Comparison of ENCODE assay signal across 27 mouse cellular contexts in the genomic region with DNA sequence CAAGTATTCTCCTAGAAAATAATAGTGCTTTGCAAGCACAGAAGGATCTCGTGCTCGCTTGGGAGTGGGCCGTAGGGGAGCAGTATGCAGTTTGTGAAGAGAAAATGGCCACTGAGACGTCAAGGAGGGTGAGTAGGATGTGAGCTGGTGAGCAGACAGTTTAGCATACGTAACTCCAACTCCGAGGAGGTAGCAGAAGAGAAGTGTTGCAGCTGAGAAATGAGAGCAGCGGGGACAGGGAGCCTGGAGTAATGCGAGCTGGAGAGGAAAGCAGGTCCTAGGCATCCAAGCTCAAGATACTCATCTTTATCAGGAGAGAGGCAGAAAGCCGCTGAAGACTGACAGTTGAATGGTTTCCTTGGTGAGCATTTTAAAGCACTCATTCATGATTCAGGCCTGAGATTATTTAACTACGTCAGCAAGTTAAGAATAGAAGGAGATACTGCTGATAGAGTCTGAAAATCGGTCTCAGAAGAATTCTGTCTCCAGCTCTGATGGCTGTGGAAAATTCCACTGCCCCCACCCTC.
DNase-seq lines count a peak whose midpoint lies in the region; ATAC-seq and TF ChIP-seq lines count a peak whose summit lies in the region.
"Had no signal": no experiment of that assay in that cellular context is flagged by ENCODE, and none has a peak within 500 bp of the region (broad histone marks: within the 10 kb centered on the region; RNA-seq: fewer than 3 reads in every experiment).

No protein-coding gene starts in this region.

- WGBS in forebrain, embryonic 16.5 days = 73% methylated on average over 11 of the region's 11 CpGs
- WGBS in forebrain, embryonic 11.5 days = 82% methylated on average over 11 of the region's 11 CpGs
- WGBS in hindbrain, postnatal 0 days = 64% methylated on average over 11 of the region's 11 CpGs
- 76% methylated on average over 11 of the region's 11 CpGs for WGBS in hindbrain, embryonic 14.5 days
- 54% methylated on average over 11 of the region's 11 CpGs for WGBS in midbrain, postnatal 0 days

- H3K27ac ChIP-seq in forebrain, embryonic 16.5 days (ENCODE audit: low read length) = no peak overlapping the region
- no peak overlapping the region for H3K27ac ChIP-seq in forebrain, embryonic 11.5 days (ENCODE audit: low read depth, low read length)
- no peak overlapping the region for H3K27ac ChIP-seq in hindbrain, postnatal 0 days
- no peak overlapping the region for H3K27ac ChIP-seq in hindbrain, embryonic 14.5 days
- H3K27ac ChIP-seq in midbrain, postnatal 0 days (ENCODE audit: low read depth, low read length) = 0 out of 2 replicates have a peak overlapping the region, but pooled peaks have one; percentile 8
- H3K27ac ChIP-seq: embryonic facial prominence, embryonic 10.5 days; heart, embryonic 13.5 days; hindbrain, embryonic 13.5 days; kidney, postnatal 0 days; limb, embryonic 10.5 days; liver, embryonic 15.5 days; lung, embryonic 15.5 days; neural tube, embryonic 12.5 days had no signal

- H3K4me1 ChIP-seq in forebrain, embryonic 16.5 days (replicated peaks; ENCODE audit: control insufficient read depth, insufficient read depth, low read length) = 0 out of 2 replicates have a peak, but pooled peaks cover 2% of the 10 kb centered on the region
- no peaks in the 10 kb centered on the region for H3K4me1 ChIP-seq in forebrain, embryonic 11.5 days (replicated peaks; ENCODE audit: control insufficient read depth, insufficient read depth, low read length)
- H3K4me1 ChIP-seq in hindbrain, postnatal 0 days (ENCODE audit: insufficient read depth, low read length) = no peaks in the 10 kb centered on the region
- no peaks in the 10 kb centered on the region for H3K4me1 ChIP-seq in hindbrain, embryonic 14.5 days (replicated peaks; ENCODE audit: control insufficient read depth, insufficient read depth, low read length)
- no peaks in the 10 kb centered on the region for H3K4me1 ChIP-seq in midbrain, postnatal 0 days (ENCODE audit: insufficient read depth, low read length)
- H3K4me1 ChIP-seq: embryonic facial prominence, embryonic 10.5 days; heart, embryonic 13.5 days; hindbrain, embryonic 13.5 days; limb, embryonic 10.5 days; liver, embryonic 15.5 days; lung, embryonic 15.5 days; neural tube, embryonic 12.5 days had no signal

- no peaks in the 10 kb centered on the region for H3K9me3 ChIP-seq in forebrain, embryonic 16.5 days (ENCODE audit: control insufficient read depth, low read length)
- no peaks in the 10 kb centered on the region for H3K9me3 ChIP-seq in forebrain, embryonic 11.5 days (ENCODE audit: control insufficient read depth, low read length)
- H3K9me3 ChIP-seq in hindbrain, postnatal 0 days (ENCODE audit: low read length) = no peaks in the 10 kb centered on the region
- H3K9me3 ChIP-seq in hindbrain, embryonic 14.5 days (ENCODE audit: control insufficient read depth, low read length) = no peaks in the 10 kb centered on the region
- no peaks in the 10 kb centered on the region for H3K9me3 ChIP-seq in midbrain, postnatal 0 days (ENCODE audit: low read length)
- H3K9me3 ChIP-seq: embryonic facial prominence, embryonic 10.5 days; heart, embryonic 13.5 days; limb, embryonic 10.5 days; liver, embryonic 15.5 days; lung, embryonic 15.5 days; neural tube, embryonic 12.5 days had no signal

- H3K36me3 ChIP-seq in forebrain, embryonic 16.5 days (ENCODE audit: control insufficient read depth, insufficient read depth) = no peaks in the 10 kb centered on the region
- no peaks in the 10 kb centered on the region for H3K36me3 ChIP-seq in forebrain, embryonic 11.5 days (ENCODE audit: control insufficient read depth, insufficient read depth, low read length)
- no peaks in the 10 kb centered on the region for H3K36me3 ChIP-seq in hindbrain, postnatal 0 days (ENCODE audit: insufficient read depth, low read length)
- H3K36me3 ChIP-seq in hindbrain, embryonic 14.5 days (replicated peaks; ENCODE audit: control insufficient read depth, insufficient read depth) = no peaks in the 10 kb centered on the region
- H3K36me3 ChIP-seq in midbrain, postnatal 0 days (ENCODE audit: insufficient read depth, low read length) = no peaks in the 10 kb centered on the region
- H3K36me3 ChIP-seq: embryonic facial prominence, embryonic 10.5 days; heart, embryonic 13.5 days; hindbrain, embryonic 13.5 days; limb, embryonic 10.5 days; liver, embryonic 15.5 days; lung, embryonic 15.5 days; neural tube, embryonic 12.5 days had no signal

- H3K4me2 ChIP-seq in forebrain, embryonic 16.5 days (ENCODE audit: low read length) = no peak overlapping the region
- no peak overlapping the region for H3K4me2 ChIP-seq in forebrain, embryonic 11.5 days (ENCODE audit: low read depth, low read length, severe bottlenecking)
- no peak overlapping the region for H3K4me2 ChIP-seq in hindbrain, postnatal 0 days (ENCODE audit: low read depth, low read length)
- no peak overlapping the region for H3K4me2 ChIP-seq in hindbrain, embryonic 14.5 days (replicated peaks)
- no peak overlapping the region for H3K4me2 ChIP-seq in midbrain, postnatal 0 days (ENCODE audit: low read depth, low read length, poor library complexity, severe bottlenecking)
- H3K4me2 ChIP-seq: heart, embryonic 13.5 days; hindbrain, embryonic 13.5 days; liver, embryonic 15.5 days; lung, embryonic 15.5 days; neural tube, embryonic 12.5 days had no signal

- no peak for TF ChIP-seq CTCF in hindbrain, postnatal 0 days (IDR thresholded peaks at IDR 0.05; ENCODE audit: low read depth)
- no peak for TF ChIP-seq CTCF in midbrain, postnatal 0 days (IDR thresholded peaks at IDR 0.05)

- H3K9ac ChIP-seq in forebrain, embryonic 16.5 days (replicated peaks; ENCODE audit: low read depth, low read length) = no peak overlapping the region
- H3K9ac ChIP-seq in forebrain, embryonic 11.5 days (ENCODE audit: low read length) = no peak overlapping the region
- no peak overlapping the region for H3K9ac ChIP-seq in hindbrain, postnatal 0 days (replicated peaks; ENCODE audit: low read length)
- H3K9ac ChIP-seq in hindbrain, embryonic 14.5 days = no peak overlapping the region
- H3K9ac ChIP-seq in midbrain, postnatal 0 days (replicated peaks; ENCODE audit: low read length, poor library complexity, severe bottlenecking) = no peak overlapping the region
- H3K9ac ChIP-seq: heart, embryonic 13.5 days; hindbrain, embryonic 13.5 days; liver, embryonic 15.5 days; lung, embryonic 15.5 days; neural tube, embryonic 12.5 days had no signal

- DNase-seq in forebrain, embryonic 11.5 days (ENCODE audit: low spot score) = no peak
- peak; percentile 14 for DNase-seq in hindbrain, postnatal 0 days (ENCODE audit: low spot score)
- no peak for DNase-seq in hindbrain, embryonic 14.5 days (ENCODE audit: low spot score)
- DNase-seq in right cerebral cortex, adult 18-20 months = peak; percentile 31
- no peak for DNase-seq in right cerebral cortex, postnatal 4 days
- DNase-seq in midbrain, postnatal 0 days (ENCODE audit: low spot score) = no peak
- DNase-seq in MN1 (ENCODE audit: low spot score) = no peak
- DNase-seq: adrenal gland, postnatal 36 days; cerebellum, adult 11-12 months; cerebellum, postnatal 10 days; gastrocnemius, postnatal 10 days; heart, adult 18-20 months; heart, postnatal 36 days; kidney, adult 2 months; liver; lung, postnatal 4 days; retina, postnatal 1 day had no signal

- ATAC-seq in forebrain, embryonic 16.5 days = peak; percentile 33; the same call in 1 of the 2 replicates
- no peak for ATAC-seq in forebrain, embryonic 11.5 days (replicated peaks; ENCODE audit: low FRiP score)
- no peak for ATAC-seq in hindbrain, postnatal 0 days
- ATAC-seq in hindbrain, embryonic 14.5 days (ENCODE audit: low FRiP score) = no peak
- ATAC-seq in midbrain, postnatal 0 days (ENCODE audit: low FRiP score) = no peak
- ATAC-seq: Patski had no signal

- H3K4me3 ChIP-seq in forebrain, embryonic 16.5 days (replicated peaks; ENCODE audit: low read length) = no peak overlapping the region
- H3K4me3 ChIP-seq in forebrain, embryonic 11.5 days (ENCODE audit: low read depth, low read length) = no peak overlapping the region
- H3K4me3 ChIP-seq in hindbrain, postnatal 0 days (ENCODE audit: low read length) = no peak overlapping the region
- H3K4me3 ChIP-seq in hindbrain, embryonic 14.5 days (replicated peaks; ENCODE audit: low read length) = no peak overlapping the region
- no peak overlapping the region for H3K4me3 ChIP-seq in midbrain, postnatal 0 days (ENCODE audit: low read depth, low read length)
- H3K4me3 ChIP-seq: embryonic facial prominence, embryonic 10.5 days; heart, embryonic 13.5 days; hindbrain, embryonic 13.5 days; limb, embryonic 10.5 days; liver, embryonic 15.5 days; lung, embryonic 15.5 days; neural tube, embryonic 12.5 days had no signal

- H3K27me3 ChIP-seq in forebrain, embryonic 16.5 days (replicated peaks; ENCODE audit: control insufficient read depth, insufficient read depth, low read length) = no peaks in the 10 kb centered on the region
- no peaks in the 10 kb centered on the region for H3K27me3 ChIP-seq in forebrain, embryonic 11.5 days (ENCODE audit: control insufficient read depth, insufficient read depth, low read length)
- no peaks in the 10 kb centered on the region for H3K27me3 ChIP-seq in hindbrain, postnatal 0 days (ENCODE audit: insufficient read depth, low read length)
- H3K27me3 ChIP-seq in hindbrain, embryonic 14.5 days (ENCODE audit: control insufficient read depth, insufficient read depth, low read length) = no peaks in the 10 kb centered on the region
- no peaks in the 10 kb centered on the region for H3K27me3 ChIP-seq in midbrain, postnatal 0 days (ENCODE audit: insufficient read depth, low read length)
- H3K27me3 ChIP-seq: heart, embryonic 13.5 days; hindbrain, embryonic 13.5 days; liver, embryonic 15.5 days; neural tube, embryonic 12.5 days had no signal

Comparison
In these comparisons a context has a peak if more than half of its experiments do, and no peak if none do; other contexts are left out.
1. DNase-seq: peak in hindbrain, postnatal 0 days (single experiment) and right cerebral cortex, adult 18-20 months (single experiment); none in forebrain, embryonic 11.5 days (single experiment), hindbrain, embryonic 14.5 days (single experiment), right cerebral cortex, postnatal 4 days (single experiment), midbrain, postnatal 0 days (single experiment) and MN1 (single experiment).